Mouse (Mus musculus) liver, embryonic 13.5 days (tissue): ENCODE data around the gene Slc35b3. TPM values are rescaled to one million over a fixed set of nuclear protein-coding genes. Genes with fewer than 3 reads are reported as not detected.

ENCODE experiments used
- ATAC-seq: fragments of 200-750 bp; cut with Nextera tagmentation; 2 replicates; pipeline ENCODE4 v1.8.0; 2017; ENCODE audit warnings: low read depth, mild to moderate bottlenecking, moderate number of reproducible peaks, moderate library complexity
- DNase-seq: peaks from one replicate; pipeline ENCODE4 v3.0.0; 2022
- H3K27ac ChIP-seq: fragments of 300-500 bp; sonication (generic); 2 replicates; pipeline ENCODE4 v1.5.1; 2015; ENCODE audit warnings: moderate library complexity, mild to moderate bottlenecking, inconsistent platforms
- H3K27me3 ChIP-seq: fragments of 300-500 bp; sonication (generic); 2 replicates; pipeline ENCODE4 v1.6.1; 2015; ENCODE audit warnings: mild to moderate bottlenecking, inconsistent platforms
- H3K36me3 ChIP-seq: fragments of 300-500 bp; sonication (generic); 2 replicates; pipeline ENCODE4 v1.6.1; 2015; ENCODE audit warnings: mild to moderate bottlenecking, inconsistent platforms
- H3K4me1 ChIP-seq: fragments of 300-500 bp; sonication (generic); replicated peaks from 2 replicates; pipeline ENCODE4 v1.6.1; 2015; ENCODE audit warnings: inconsistent platforms
- H3K4me2 ChIP-seq: fragments of 300-500 bp; sonication (generic); 2 replicates; pipeline ENCODE4 v1.6.1; 2015; ENCODE audit warnings: inconsistent platforms, mild to moderate bottlenecking, moderate library complexity
- H3K4me3 ChIP-seq: fragments of 300-500 bp; sonication (generic); replicated peaks from 2 replicates; pipeline ENCODE4 v1.5.1; 2015; ENCODE audit warnings: mild to moderate bottlenecking, inconsistent platforms
- H3K9ac ChIP-seq: fragments of 300-500 bp; sonication (generic); 2 replicates; pipeline ENCODE4 v1.6.1; 2015; ENCODE audit warnings: mild to moderate bottlenecking, inconsistent platforms
- H3K9me3 ChIP-seq: fragments of 300-500 bp; sonication (generic); replicated peaks from 2 replicates; pipeline ENCODE4 v1.6.1; 2016; ENCODE audit warnings: inconsistent platforms
- WGBS: fragments of 180-500 bp; shearing (Covaris S2); methylation state at CpG from one replicate; pipeline ENCODE4 v1.1.7; 2015; ENCODE audit not compliant: insufficient replicate concordance; 5-methylcytosine and 5-hydroxymethylcytosine counted together
- polyA plus RNA-seq: library from polyadenylated mRNA; unstranded; fragments of >200 nt; fragmentation: Nextera tagmentation; extraction: Ambion mirVana; gene quantifications from 2 replicates; pipeline ENCODE4 v1.2.1, GENCODE M21; 2015

Slc35b3 gene
- polyA plus RNA-seq, 1 experiment from 2014 or later = 12.7 TPM

- Histone ChIP-seq H3K4me2 (no peak overlapping the region), H3K27me3 (no peaks in the 10 kb centered on the region), H3K27ac (no peak overlapping the region), H3K4me1 (no peaks in the 10 kb centered on the region), H3K36me3 (peaks cover 76% of the 10 kb centered on the region), H3K9ac (no peak overlapping the region), H3K9me3 (no peaks in the 10 kb centered on the region), H3K4me3 (no peak overlapping the region)
- no peak for DNase-seq
- 80% methylated on average over 10 of the region's 10 CpGs for WGBS
- ATAC-seq = no peak
These were observed 23.7 kb downstream of the Slc35b3 start for GRCm38 (mm10) chr13:38936860-38937471.

GRCm38 (mm10) chr13:38935856-38936446 lies 24.7 kb downstream of the Slc35b3 start:
- no peaks in the 10 kb centered on the region for H3K27me3 ChIP-seq
- no peaks in the 10 kb centered on the region for H3K9me3 ChIP-seq
- no peak overlapping the region for H3K4me3 ChIP-seq
- H3K4me2 ChIP-seq = no peak overlapping the region
- ATAC-seq (no peak), DNase-seq (no peak)
- no peaks in the 10 kb centered on the region for H3K4me1 ChIP-seq
- peaks cover 67% of the 10 kb centered on the region for H3K36me3 ChIP-seq
- no peak overlapping the region for H3K27ac ChIP-seq
- H3K9ac ChIP-seq = no peak overlapping the region
- 82% methylated on average over 10 of the region's 10 CpGs for WGBS

GRCm38 (mm10) chr13:38929843-38930578 lies 30.7 kb downstream of the Slc35b3 start:
- no peaks in the 10 kb centered on the region for H3K27me3 ChIP-seq
- H3K36me3 ChIP-seq = peaks cover 33% of the 10 kb centered on the region
- H3K27ac ChIP-seq = no peak overlapping the region
- no peak overlapping the region for H3K4me2 ChIP-seq
- H3K9ac ChIP-seq = no peak overlapping the region
- WGBS = 88% methylated on average over 15 of the region's 15 CpGs
- ATAC-seq = no peak
- no peaks in the 10 kb centered on the region for H3K4me1 ChIP-seq
- no peak overlapping the region for H3K4me3 ChIP-seq
- no peak for DNase-seq
- no peaks in the 10 kb centered on the region for H3K9me3 ChIP-seq

- no peak overlapping the region for H3K27ac ChIP-seq
- H3K4me1 ChIP-seq = no peaks in the 10 kb centered on the region
- H3K36me3 ChIP-seq = no peaks in the 10 kb centered on the region
- no peaks in the 10 kb centered on the region for H3K27me3 ChIP-seq
- H3K9me3 ChIP-seq = no peaks in the 10 kb centered on the region
- H3K4me2 ChIP-seq = no peak overlapping the region
- DNase-seq = no peak
- no peak overlapping the region for H3K9ac ChIP-seq
- no peak for ATAC-seq
- no peak overlapping the region for H3K4me3 ChIP-seq
- WGBS = 41% methylated on average over 3 of the region's 3 CpGs
These were observed 38.0 kb downstream of the Slc35b3 start for GRCm38 (mm10) chr13:38922676-38923075.

- DNase-seq (no peak), ATAC-seq (no peak)
- Histone ChIP-seq H3K4me2 (no peak overlapping the region), H3K4me3 (no peak overlapping the region), H3K9ac (no peak overlapping the region), H3K9me3 (no peaks in the 10 kb centered on the region), H3K36me3 (no peaks in the 10 kb centered on the region), H3K4me1 (no peaks in the 10 kb centered on the region), H3K27ac (no peak overlapping the region), H3K27me3 (no peaks in the 10 kb centered on the region)
- WGBS = 68% methylated on average over 1 of the region's 1 CpGs
These were observed 39.4 kb downstream of the Slc35b3 start for GRCm38 (mm10) chr13:38921306-38921705.

GRCm38 (mm10) chr13:38918188-38918885 lies 42.3 kb downstream of the Slc35b3 start:
- H3K9me3 ChIP-seq = no peaks in the 10 kb centered on the region
- no peaks in the 10 kb centered on the region for H3K4me1 ChIP-seq
- H3K4me3 ChIP-seq = no peak overlapping the region
- no peak for ATAC-seq
- no peak overlapping the region for H3K27ac ChIP-seq
- 63% methylated on average over 9 of the region's 9 CpGs for WGBS
- no peak for DNase-seq
- no peaks in the 10 kb centered on the region for H3K36me3 ChIP-seq
- H3K27me3 ChIP-seq = no peaks in the 10 kb centered on the region
- no peak overlapping the region for H3K4me2 ChIP-seq
- H3K9ac ChIP-seq = no peak overlapping the region

- Histone ChIP-seq H3K27me3 (no peaks in the 10 kb centered on the region), H3K27ac (no peak overlapping the region), H3K4me1 (no peaks in the 10 kb centered on the region), H3K9ac (no peak overlapping the region), H3K36me3 (no peaks in the 10 kb centered on the region), H3K4me3 (no peak overlapping the region), H3K4me2 (no peak overlapping the region), H3K9me3 (no peaks in the 10 kb centered on the region)
- DNase-seq = no peak
- ATAC-seq = no peak
- WGBS = 64% methylated on average over 5 of the region's 5 CpGs
These were observed 43.1 kb downstream of the Slc35b3 start for GRCm38 (mm10) chr13:38917556-38917955.

GRCm38 (mm10) chr13:38914771-38915170 lies 45.9 kb downstream of the Slc35b3 start:
- ATAC-seq (no peak), DNase-seq (no peak)
- 63% methylated on average over 6 of the region's 6 CpGs for WGBS
- no peaks in the 10 kb centered on the region for H3K9me3 ChIP-seq
- H3K4me2 ChIP-seq = no peak overlapping the region
- no peak overlapping the region for H3K27ac ChIP-seq
- H3K4me1 ChIP-seq = no peaks in the 10 kb centered on the region
- no peak overlapping the region for H3K9ac ChIP-seq
- no peaks in the 10 kb centered on the region for H3K36me3 ChIP-seq
- no peak overlapping the region for H3K4me3 ChIP-seq
- no peaks in the 10 kb centered on the region for H3K27me3 ChIP-seq

- no peaks in the 10 kb centered on the region for H3K27me3 ChIP-seq
- DNase-seq (no peak), ATAC-seq (no peak)
- no peak overlapping the region for H3K9ac ChIP-seq
- H3K27ac ChIP-seq = no peak overlapping the region
- no peak overlapping the region for H3K4me3 ChIP-seq
- no peaks in the 10 kb centered on the region for H3K9me3 ChIP-seq
- H3K36me3 ChIP-seq = no peaks in the 10 kb centered on the region
- 50% methylated on average over 3 of the region's 3 CpGs for WGBS
- H3K4me2 ChIP-seq = no peak overlapping the region
- no peaks in the 10 kb centered on the region for H3K4me1 ChIP-seq
These were observed 68.3 kb downstream of the Slc35b3 start for GRCm38 (mm10) chr13:38892364-38892763.
